Mouse (Mus musculus): ENCODE measurements around the gene Nol3.

Gene Nol3

DNA sequence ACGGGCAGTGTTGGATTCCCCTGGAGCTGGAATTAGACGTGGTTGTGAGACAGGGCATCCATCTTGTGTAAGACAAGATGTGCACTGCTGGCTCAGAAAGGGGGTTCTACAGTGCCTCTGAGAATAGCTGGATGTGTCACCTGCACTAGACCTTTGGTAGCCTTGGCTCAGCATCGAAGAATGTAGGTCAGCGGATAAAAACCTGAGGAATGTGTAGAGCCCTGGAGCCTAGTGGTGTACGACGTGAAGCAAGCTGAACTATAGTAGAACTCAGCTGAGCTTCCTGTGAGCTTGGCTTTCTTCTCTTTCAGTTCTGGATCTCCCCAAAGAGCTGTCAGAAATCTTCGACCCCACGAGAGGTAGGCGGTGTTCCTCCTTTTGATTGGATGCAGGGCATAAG is 27.9 kb downstream of the Nol3 start:
- in situ Hi-C loops (cut with MboI; ENCODE audit: unreplicated experiment in 2 of 2), result no loop called here

GRCm38 (mm10) chr8:105304325-105305210 is 28.6 kb downstream of the Nol3 start:
- in situ Hi-C loops (cut with MboI; ENCODE audit: unreplicated experiment in 2 of 2), result no loop called here

DNA sequence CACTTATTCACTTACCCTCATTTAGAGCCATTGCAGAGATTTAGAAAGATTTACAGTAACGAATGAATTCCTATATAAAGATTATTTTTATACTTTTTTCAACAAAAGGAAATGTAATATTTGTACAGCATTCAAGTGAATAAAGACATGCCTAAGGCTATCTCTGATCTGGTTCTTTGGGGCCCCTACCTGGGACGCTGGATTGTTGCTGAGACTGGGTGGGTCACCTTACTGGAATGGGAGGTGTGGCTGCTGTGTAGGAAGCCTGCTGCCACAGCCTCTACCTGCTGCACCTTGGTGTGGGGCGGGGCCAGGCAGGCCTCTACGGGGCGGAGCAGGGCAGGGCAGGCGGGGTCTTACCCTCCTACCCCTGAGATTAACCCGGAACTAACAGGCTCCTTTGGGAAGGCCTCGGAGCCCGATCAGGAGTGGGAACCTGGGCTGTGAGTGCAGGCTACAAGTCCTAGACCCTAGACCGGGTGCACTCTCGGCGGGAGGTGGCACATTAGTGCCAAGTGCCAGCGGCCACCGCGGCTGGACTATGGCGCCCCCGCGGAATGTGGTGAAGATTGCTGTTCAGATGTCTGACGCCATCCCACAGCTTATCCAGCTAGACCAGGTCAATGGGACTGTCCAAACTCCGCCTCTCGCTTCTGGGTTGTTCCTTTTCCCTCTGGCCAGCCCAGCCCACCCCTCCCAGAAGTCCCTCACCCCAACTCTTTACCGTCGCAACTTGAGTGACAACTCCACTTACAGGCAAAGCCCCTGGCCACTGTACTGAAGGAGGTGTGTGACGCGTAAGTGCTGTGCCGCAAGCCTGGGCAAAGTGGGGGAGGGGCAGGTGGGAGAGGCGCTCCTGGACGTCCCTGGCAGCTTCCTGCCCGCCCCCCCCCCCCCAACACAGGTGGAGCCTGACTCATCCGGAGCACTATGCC is 29.5 kb downstream of the Nol3 start, which contains the start of gene Elmo3:
TSS of gene Elmo3 (plus strand) at position 391 of the 935 bp plus-strand sequence.
- in situ Hi-C loops (cut with MboI; ENCODE audit: unreplicated experiment in 2 of 2), result no loop called here

GRCm38 (mm10) chr8:105306146-105306691 is 30.3 kb downstream of the Nol3 start:
- in situ Hi-C loops (cut with MboI; ENCODE audit: unreplicated experiment in 2 of 2), result no loop called here

DNA sequence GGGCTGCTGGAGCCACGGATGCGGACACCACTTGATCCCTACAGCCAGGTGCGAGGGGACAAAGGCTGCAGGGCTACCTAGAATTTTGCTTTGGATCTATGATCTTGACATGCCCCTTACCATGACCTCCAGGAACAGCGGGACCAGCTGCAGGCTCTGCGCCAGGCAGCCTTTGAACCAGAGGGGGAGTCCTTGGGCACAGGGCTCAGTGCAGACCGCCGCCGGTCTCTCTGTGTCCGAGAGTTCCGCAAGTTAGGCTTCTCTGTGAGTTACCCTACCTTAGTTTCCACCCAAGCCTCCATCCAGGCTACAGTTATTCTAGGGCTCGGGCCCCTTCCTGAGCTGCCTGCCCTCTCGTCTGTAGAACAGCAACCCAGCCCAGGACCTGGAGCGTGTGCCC is 31.7 kb downstream of the Nol3 start:
- in situ Hi-C loops (cut with MboI; ENCODE audit: unreplicated experiment in 2 of 2), result no loop called here

GRCm38 (mm10) chr8:105308428-105308827 is 32.5 kb downstream of the Nol3 start:
- in situ Hi-C loops (cut with MboI; ENCODE audit: unreplicated experiment in 2 of 2), result no loop called here

GRCm38 (mm10) chr8:105309142-105309847 is 33.4 kb downstream of the Nol3 start:
- in situ Hi-C loops (cut with MboI; ENCODE audit: unreplicated experiment in 2 of 2), result no loop called here

DNA sequence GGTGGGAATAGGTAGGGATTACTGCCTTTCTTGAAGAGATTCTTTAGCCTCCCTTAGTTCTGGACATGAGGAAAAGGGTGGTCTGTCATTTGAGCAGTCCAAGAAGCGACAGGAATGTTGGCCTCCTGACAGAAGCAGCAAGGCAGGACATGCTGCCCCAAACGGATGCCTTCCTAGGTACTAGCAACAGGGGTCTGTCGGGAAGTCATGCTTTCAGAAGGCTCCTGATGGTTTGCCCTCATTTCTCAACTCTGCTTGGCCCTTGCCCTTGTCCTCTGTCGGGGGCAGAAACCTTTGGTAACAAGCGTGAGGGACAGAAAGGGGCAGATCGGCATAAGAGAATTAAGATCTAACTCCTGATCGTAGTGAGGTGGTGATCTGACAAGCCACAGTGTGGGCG is 34.2 kb downstream of the Nol3 start:
- in situ Hi-C loops (cut with MboI; ENCODE audit: unreplicated experiment in 2 of 2), result no loop called here

DNA sequence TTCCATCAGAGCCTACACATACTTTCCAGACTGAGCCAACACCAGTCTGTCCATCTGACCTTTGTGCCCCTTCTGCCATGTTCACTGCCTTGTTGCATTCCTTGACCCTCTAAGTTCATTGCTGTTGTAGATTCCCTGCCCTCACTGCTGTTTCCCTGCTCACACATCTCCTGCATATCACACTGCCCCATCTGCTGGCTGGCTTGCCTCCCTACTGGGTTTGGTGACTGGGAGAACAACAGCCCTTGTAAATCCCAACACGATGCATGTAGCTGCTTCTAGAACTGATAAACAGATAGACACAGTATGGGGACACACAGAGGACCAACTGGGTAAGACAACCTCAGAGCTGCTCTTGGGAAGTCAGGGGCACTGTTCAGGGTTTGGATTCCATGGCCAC is 35.8 kb downstream of the Nol3 start:
- in situ Hi-C loops (cut with MboI; ENCODE audit: unreplicated experiment in 2 of 2), result no loop called here

DNA sequence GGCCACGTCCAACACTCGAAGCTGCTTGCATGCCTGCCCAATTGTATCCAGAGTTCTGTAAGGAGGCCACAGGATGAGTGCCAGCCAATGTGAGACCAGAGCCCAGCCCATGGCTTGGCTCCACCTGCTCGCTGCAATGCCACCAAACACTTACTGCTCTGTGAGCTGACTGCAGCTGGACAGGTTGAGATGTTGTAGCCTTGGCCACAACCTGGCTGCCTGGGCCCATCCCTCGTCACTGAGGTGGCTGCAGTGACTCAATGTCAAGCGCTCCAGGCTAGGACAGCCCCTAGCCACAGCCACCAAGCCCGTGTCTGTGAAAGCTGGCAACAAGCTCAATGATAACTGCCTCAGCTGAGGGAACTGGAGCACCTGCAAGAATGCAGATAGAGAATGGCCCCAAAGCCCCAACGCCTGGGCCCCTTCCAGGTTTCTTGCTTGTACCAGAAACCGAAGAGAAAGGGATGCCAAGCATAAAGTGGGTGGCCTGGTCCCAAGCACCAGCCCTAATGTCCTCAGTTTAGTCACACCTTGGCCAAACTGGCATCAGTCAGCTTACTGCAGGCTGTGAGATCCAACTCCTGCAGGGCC is 37.0 kb downstream of the Nol3 start:
- in situ Hi-C loops (cut with MboI; ENCODE audit: unreplicated experiment in 2 of 2), result no loop called here

GRCm38 (mm10) chr8:105313622-105314402 is 37.9 kb downstream of the Nol3 start:
- in situ Hi-C loops (cut with MboI; ENCODE audit: unreplicated experiment in 2 of 2), result no loop called here

DNA sequence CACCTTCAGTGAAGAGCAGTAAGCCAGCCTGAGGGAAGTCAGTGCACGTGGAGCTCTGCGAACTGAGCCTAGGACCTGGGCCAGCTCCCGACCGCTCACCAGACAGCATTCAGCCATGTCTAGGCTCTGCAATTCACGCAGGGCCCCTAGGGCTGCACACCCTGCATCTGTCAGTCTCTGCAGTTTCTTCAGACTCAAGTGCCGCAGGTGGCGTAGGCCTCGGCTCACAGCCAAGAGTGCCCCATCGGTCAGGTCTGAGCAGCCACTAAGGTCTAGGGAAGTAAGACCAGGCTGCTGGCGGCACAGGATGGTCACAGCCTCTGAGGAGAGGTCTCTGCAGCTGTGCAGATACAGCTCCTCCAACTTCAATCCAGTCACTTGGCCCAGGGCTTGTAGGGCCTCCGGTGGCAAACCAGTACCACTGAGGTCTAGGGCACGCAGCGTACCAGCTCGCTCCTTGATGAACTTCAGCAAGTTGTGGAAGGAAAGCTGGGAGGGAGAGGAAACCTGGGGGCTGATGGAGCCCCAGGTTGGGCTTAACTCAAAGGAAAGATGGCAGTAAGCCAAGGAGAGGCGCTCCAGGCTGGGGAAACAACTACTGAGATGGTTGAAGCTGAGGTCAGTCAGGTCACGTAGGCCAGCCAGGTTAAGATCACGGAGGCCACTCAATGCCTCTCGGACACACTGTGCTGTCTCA is 39.3 kb downstream of the Nol3 start:
- in situ Hi-C loops (cut with MboI; ENCODE audit: unreplicated experiment in 2 of 2), result no loop called here

GRCm38 (mm10) chr8:105317941-105318340 is 42.0 kb downstream of the Nol3 start:
- in situ Hi-C loops (cut with MboI; ENCODE audit: unreplicated experiment in 2 of 2), result no loop called here

- in situ Hi-C loops (cut with MboI; ENCODE audit: unreplicated experiment in 2 of 2), result no loop called here
Measured at GRCm38 (mm10) chr8:105318662-105319190, 42.8 kb downstream of the Nol3 start.

DNA sequence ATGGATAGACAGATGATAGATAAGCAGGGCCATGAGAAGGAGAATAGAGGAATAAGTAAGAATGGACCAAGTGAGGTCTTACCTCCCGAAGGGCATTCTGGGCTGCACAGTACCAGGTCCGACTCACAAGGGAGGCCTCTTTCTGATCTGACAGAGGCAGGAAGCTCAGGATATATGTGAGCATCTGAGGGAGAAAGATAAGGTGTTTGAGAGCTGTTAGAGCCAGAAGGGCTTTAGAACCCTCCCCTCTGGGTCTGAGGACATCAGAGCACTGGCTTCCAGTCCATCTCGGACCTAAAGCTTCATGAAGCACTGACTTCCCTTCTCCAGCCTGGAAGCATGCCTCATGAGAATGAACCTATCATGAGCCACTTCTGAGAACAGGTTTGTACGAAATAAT is 47.2 kb downstream of the Nol3 start:
- in situ Hi-C loops (cut with MboI; ENCODE audit: unreplicated experiment in 2 of 2), result no loop called here

GRCm38 (mm10) chr8:105325641-105326093 is 49.7 kb downstream of the Nol3 start:
- in situ Hi-C loops (cut with MboI; ENCODE audit: unreplicated experiment in 2 of 2), result loop anchor here in 1 of 2 experiments (25.0 kb wide), 1 partner anchor 837 kb away; the partner anchor contains the start of genes Pla2g15 and Slc7a6

GRCm38 (mm10) chr8:105326141-105326672 is 50.3 kb downstream of the Nol3 start, which contains the start of the genes Lrrc29 and Tmem208:
Gene Lrrc29, minus strand, starts transcription at chr8:105326278.
Gene Tmem208, plus strand, starts transcription at chr8:105326354.
- in situ Hi-C loops (cut with MboI; ENCODE audit: unreplicated experiment in 2 of 2), result loop anchor here in 1 of 2 experiments (25.0 kb wide), 1 partner anchor 836 kb away; the partner anchor contains the start of genes Pla2g15 and Slc7a6

DNA sequence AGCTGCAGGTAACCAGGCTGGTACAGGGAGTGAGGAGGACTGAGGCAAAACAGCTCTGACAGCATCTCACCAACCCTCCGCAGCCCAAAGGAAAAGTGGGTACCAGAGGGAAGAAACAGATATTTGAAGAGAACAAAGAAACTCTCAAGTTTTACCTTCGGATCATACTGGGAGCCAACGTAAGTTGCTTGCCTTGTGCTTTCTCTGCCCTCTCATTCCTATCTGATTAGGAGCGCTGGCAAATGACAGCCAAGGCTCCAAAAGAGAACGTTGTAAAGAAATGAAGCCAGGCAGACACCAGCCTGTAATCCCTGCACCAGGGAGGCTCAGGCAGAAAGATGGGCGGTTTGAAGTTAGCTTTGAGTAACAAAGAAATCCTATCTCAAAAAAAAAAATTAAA is 51.0 kb downstream of the Nol3 start:
- in situ Hi-C loops (cut with MboI; ENCODE audit: unreplicated experiment in 2 of 2), result loop anchor here in 1 of 2 experiments (25.0 kb wide), 1 partner anchor 835 kb away; the partner anchor contains the start of genes Pla2g15 and Slc7a6
